8 mouse cellular contexts compared by ENCODE assay signal in genomic region chr9:32667518-32667908, GRCm38 (mm10). TPM values are rescaled to one million over a fixed set of nuclear protein-coding genes. Genes with fewer than 3 reads are reported as not detected.
DNase-seq lines count a peak whose midpoint lies in the region; ATAC-seq and TF ChIP-seq lines count a peak whose summit lies in the region.

No protein-coding gene starts in this region.

- in situ Hi-C loops in CH12.LX (cut with MboI; ENCODE audit: low pct_ligation_motif_present, low pct_unique_long_range_greater_than_20kb, low sequenced_read_pairs): no loop called here

- no peak for ATAC-seq in heart, embryonic 12.5 days (ENCODE audit: insufficient number of reproducible peaks, low FRiP score)
- no peak for ATAC-seq in liver, embryonic 16.5 days (ENCODE audit: low read depth)
- ATAC-seq in liver, embryonic 12.5 days: no peak

- no peak overlapping the region for H3K4me3 ChIP-seq in heart, embryonic 12.5 days
- H3K4me3 ChIP-seq in liver, embryonic 16.5 days (ENCODE audit: low read depth, low read length): no peak overlapping the region
- H3K4me3 ChIP-seq in liver, embryonic 12.5 days: no peak overlapping the region
- no peak overlapping the region for H3K4me3 ChIP-seq in CH12.LX (replicated peaks in 1 of 3; ENCODE audit: low read depth in 2 of 3, low read length in 2 of 3, poor library complexity in 1 of 3)
- no peak overlapping the region for H3K4me3 ChIP-seq in brown adipose tissue, adult 24 weeks (ENCODE audit: insufficient read depth, low read depth, low read length)

- no peak for TF ChIP-seq RAD21 in CH12.LX (IDR thresholded peaks at IDR 0.05; ENCODE audit: low read depth, low read length)

- no peak overlapping the region for H3K4me2 ChIP-seq in heart, embryonic 12.5 days
- 0 out of 2 replicates have a peak overlapping the region, but pooled peaks have one; percentile 7 for H3K4me2 ChIP-seq in liver, embryonic 16.5 days (ENCODE audit: low read depth, low read length)
- H3K4me2 ChIP-seq in liver, embryonic 12.5 days: no peak overlapping the region; the same call in 1 of the 2 replicates
- H3K4me2 ChIP-seq in CH12.LX (ENCODE audit: insufficient read depth, low read depth, poor library complexity, severe bottlenecking): peak overlapping the region; percentile 68

- no peak for TF ChIP-seq EP300 in CH12.LX (IDR thresholded peaks at IDR 0.05; ENCODE audit: low read length)

- H3K79me2 ChIP-seq in CH12.LX (replicated peaks; ENCODE audit: control insufficient read depth, extremely low read depth, insufficient read depth, poor library complexity, severe bottlenecking): no peaks in the 10 kb centered on the region

- no peak for TF ChIP-seq CTCF in CH12.LX (conservative IDR thresholded peaks at IDR 0.05 in 1 of 2, IDR thresholded peaks at IDR 0.05 in 1 of 2; ENCODE audit: low read depth in 2 of 2, low read length in 2 of 2)

- no peak overlapping the region for H3K9ac ChIP-seq in heart, embryonic 12.5 days
- no peak overlapping the region for H3K9ac ChIP-seq in liver, embryonic 16.5 days (ENCODE audit: low read depth, low read length)
- no peak overlapping the region for H3K9ac ChIP-seq in liver, embryonic 12.5 days
- H3K9ac ChIP-seq in CH12.LX (ENCODE audit: insufficient read depth, low read depth): no peak overlapping the region

- no peak for TF ChIP-seq POLR2A in CH12.LX (IDR thresholded peaks at IDR 0.05; ENCODE audit: low read depth, low read length)

- H3K27ac ChIP-seq in heart, embryonic 12.5 days (ENCODE audit: poor library complexity, severe bottlenecking): peak overlapping the region; percentile 9; the same call in 1 of the 2 replicates
- no peak overlapping the region for H3K27ac ChIP-seq in liver, embryonic 16.5 days (ENCODE audit: low read length)
- H3K27ac ChIP-seq in liver, embryonic 12.5 days: no peak overlapping the region
- H3K27ac ChIP-seq in CH12.LX (ENCODE audit: insufficient read depth, low read depth): no peak overlapping the region
- H3K27ac ChIP-seq in brown adipose tissue, adult 24 weeks (replicated peaks; ENCODE audit: low read depth, low read length): peak overlapping the region; percentile 63

- no peaks in the 10 kb centered on the region for H3K36me3 ChIP-seq in heart, embryonic 12.5 days
- no peaks in the 10 kb centered on the region for H3K36me3 ChIP-seq in liver, embryonic 16.5 days (ENCODE audit: control insufficient read depth, insufficient read depth)
- no peaks in the 10 kb centered on the region for H3K36me3 ChIP-seq in liver, embryonic 12.5 days
- no peaks in the 10 kb centered on the region for H3K36me3 ChIP-seq in CH12.LX (replicated peaks in 1 of 2; ENCODE audit: control insufficient read depth in 1 of 2, insufficient read depth in 1 of 2, low read length in 1 of 2)

- H3K27me3 ChIP-seq in heart, embryonic 12.5 days (replicated peaks): no peaks in the 10 kb centered on the region
- H3K27me3 ChIP-seq in liver, embryonic 16.5 days (ENCODE audit: control insufficient read depth, insufficient read depth, low read depth, low read length): peaks cover 13% of the 10 kb centered on the region
- H3K27me3 ChIP-seq in liver, embryonic 12.5 days (replicated peaks): peaks cover 34% of the 10 kb centered on the region
- H3K27me3 ChIP-seq in CH12.LX (replicated peaks): no peaks in the 10 kb centered on the region

- DNase-seq in heart, postnatal 4 days: no peak
- DNase-seq in CH12.LX (ENCODE audit: extremely low read depth): no peak
- no peak for DNase-seq in adrenal gland, postnatal 14 days
- DNase-seq in gastrocnemius, postnatal 4 days (ENCODE audit: low spot score in 2 of 2): no peak

- H3K4me1 ChIP-seq in heart, embryonic 12.5 days (replicated peaks): peaks cover 34% of the 10 kb centered on the region
- H3K4me1 ChIP-seq in liver, embryonic 16.5 days (ENCODE audit: control insufficient read depth, low read depth, low read length): peaks cover 3% of the 10 kb centered on the region
- H3K4me1 ChIP-seq in liver, embryonic 12.5 days: peaks cover 24% of the 10 kb centered on the region
- peaks cover 13 to 53% of the 10 kb centered on the region in 2 experiments for H3K4me1 ChIP-seq in CH12.LX (ENCODE audit: control insufficient read depth in 1 of 2, insufficient read depth in 2 of 2)
- H3K4me1 ChIP-seq in brown adipose tissue, adult 24 weeks (ENCODE audit: control insufficient read depth, insufficient read depth, insufficient read length, low read length): peaks cover 24% of the 10 kb centered on the region

- dilution Hi-C loops in CH12.LX (cut with MboI; ENCODE audit: extremely low pct_ligation_motif_present, extremely low pct_unique_long_range_greater_than_20kb, low sequenced_read_pairs): no loop called here

- WGBS in heart, embryonic 12.5 days: 45% methylated on average over 7 of the region's 7 CpGs
- 51% methylated on average over 7 of the region's 7 CpGs for WGBS in liver, embryonic 16.5 days (ENCODE audit: insufficient replicate concordance)
- WGBS in liver, embryonic 12.5 days (ENCODE audit: insufficient replicate concordance): 52% methylated on average over 7 of the region's 7 CpGs

- no peaks in the 10 kb centered on the region for H3K9me3 ChIP-seq in heart, embryonic 12.5 days (replicated peaks)
- no peaks in the 10 kb centered on the region for H3K9me3 ChIP-seq in liver, embryonic 16.5 days (replicated peaks; ENCODE audit: control insufficient read depth, low read length)
- no peaks in the 10 kb centered on the region for H3K9me3 ChIP-seq in liver, embryonic 12.5 days (replicated peaks)
- no peaks in the 10 kb centered on the region for H3K9me3 ChIP-seq in CH12.LX (replicated peaks; ENCODE audit: low read length)

TF ChIP-seq in CH12.LX, 34 proteins besides CTCF, POLR2A, EP300 and RAD21:
- TF ChIP-seq E2F4 (IDR thresholded peaks at IDR 0.05; ENCODE audit: insufficient replicate concordance, low read depth, low read length) (no peak), SMC3 (IDR thresholded peaks at IDR 0.05; ENCODE audit: low read depth, low read length) (no peak), GABPA (IDR thresholded peaks at IDR 0.05; ENCODE audit: insufficient replicate concordance, low read depth, low read length) (no peak), ZNF384 (IDR thresholded peaks at IDR 0.05; ENCODE audit: low read depth, low read length) (no peak)

RNA-seq across cellular contexts. Expression of gene Ets1, which starts 31.5 kb away (rescaled TPM):
- polyA plus RNA-seq in heart, embryonic 12.5 days (2016; fragmentation: Nextera tagmentation; extraction: Ambion mirVana): 65.6 and 68.1 TPM in 2 replicates
- total RNA-seq in heart, postnatal 4 days (2021): 100 to 1,000 TPM in 1 of 2 experiments, 10 to 100 TPM in 1; 97.5 to 106 TPM
- 15.9 and 16.5 TPM in 2 replicates for polyA plus RNA-seq in liver, embryonic 16.5 days (2015; fragmentation: Nextera tagmentation; extraction: Ambion mirVana)
- 24.2 and 25.4 TPM in 2 replicates for polyA plus RNA-seq in liver, embryonic 12.5 days (2016; fragmentation: Nextera tagmentation; extraction: Ambion mirVana)
- total RNA-seq in CH12.LX (2012; rRNA removed) (9.5 and 10.0 TPM in 2 replicates), CH12.LX (2014; rRNA removed) (23.5 and 23.7 TPM in 2 replicates)
- polyA plus RNA-seq in CH12.LX (2012; ENCODE audit: insufficient read length, low read depth): 17.8 and 19.8 TPM in 2 replicates
- polyA plus RNA-seq in brown adipose tissue, adult 24 weeks (2012; ENCODE audit: insufficient read depth, insufficient read length, missing spikeins): 13.4 and 18.7 TPM in 2 replicates
- total RNA-seq in adrenal gland, postnatal 14 days (2021): 60.0 and 93.2 TPM in 2 replicates
- 10 to 100 TPM; 55.1 to 59.1 TPM for total RNA-seq in gastrocnemius, postnatal 4 days (2021)

Comparison
In these comparisons a context has a peak if more than half of its experiments do, and no peak if none do; other contexts are left out.
1. H3K4me2 ChIP-seq: peak in liver, embryonic 16.5 days (single experiment) and CH12.LX (single experiment); none in heart, embryonic 12.5 days (single experiment) and liver, embryonic 12.5 days (single experiment).
2. H3K27ac ChIP-seq: peak in heart, embryonic 12.5 days (single experiment) and brown adipose tissue, adult 24 weeks (single experiment); none in liver, embryonic 16.5 days (single experiment), liver, embryonic 12.5 days (single experiment) and CH12.LX (single experiment).